Mouse (Mus musculus): ENCODE data around the gene Fscn1. TPM values are rescaled to one million over a fixed set of nuclear protein-coding genes. Genes with fewer than 3 reads are reported as not detected.

Gene Fscn1
- polyA plus RNA-seq, 1 experiment, result 583 TPM

- no peak for TF ChIP-seq USF1 (IDR thresholded peaks at IDR 0.05; ENCODE audit: low read depth)
- no peak for TF ChIP-seq CTCF (IDR thresholded peaks at IDR 0.05; ENCODE audit: control insufficient read depth, insufficient read depth, insufficient read length)
- TF ChIP-seq MYOD1 (IDR thresholded peaks at IDR 0.05; ENCODE audit: control insufficient read depth, insufficient read length, low read depth), result no peak
- TF ChIP-seq MYOG (IDR thresholded peaks at IDR 0.05; ENCODE audit: control insufficient read depth, extremely low read depth, insufficient read length), result no peak
- no peak for TF ChIP-seq FOSL1 (IDR thresholded peaks at IDR 0.05; ENCODE audit: insufficient read depth, low read length, poor library complexity, severe bottlenecking)
- no peak for TF ChIP-seq MAX (IDR thresholded peaks at IDR 0.05)
- TF ChIP-seq CEBPB (IDR thresholded peaks at IDR 0.05; ENCODE audit: low read depth), result no peak
- H3K27me3 ChIP-seq (ENCODE audit: control insufficient read depth, insufficient read depth, insufficient read length), result no peaks in the 10 kb centered on the region
These were observed 43.5 kb upstream of the Fscn1 start for GRCm38 (mm10) chr5:142916593-142916992.

GRCm38 (mm10) chr5:142917402-142917801 is 42.7 kb upstream of the Fscn1 start:
- Histone ChIP-seq H3K27me3 (ENCODE audit: control insufficient read depth, insufficient read depth, insufficient read length) (no peaks in the 10 kb centered on the region), H3K36me3 (ENCODE audit: control insufficient read depth, insufficient read depth) (no peaks in the 10 kb centered on the region), H3ac (ENCODE audit: control insufficient read depth, insufficient read length, low read depth) (no peak overlapping the region), H3K4me3 (ENCODE audit: insufficient read depth, poor library complexity, severe bottlenecking) (no peak overlapping the region), H3K79me2 (ENCODE audit: control insufficient read depth, insufficient read depth) (no peaks in the 10 kb centered on the region), H3K79me3 (ENCODE audit: low read depth) (no peaks in the 10 kb centered on the region)
- no peak for TF ChIP-seq MYOD1 (IDR thresholded peaks at IDR 0.05; ENCODE audit: control insufficient read depth, insufficient read length, low read depth)
- TF ChIP-seq MAX (IDR thresholded peaks at IDR 0.05), result no peak

More at GRCm38 (mm10) chr5:142916593-142916992, 43.5 kb upstream of the Fscn1 start:
- Histone ChIP-seq H3K36me3 (ENCODE audit: control insufficient read depth, insufficient read depth) (no peaks in the 10 kb centered on the region), H3K4me3 (ENCODE audit: insufficient read depth, poor library complexity, severe bottlenecking) (no peak overlapping the region), H3ac (ENCODE audit: control insufficient read depth, insufficient read length, low read depth) (no peak overlapping the region), H3K79me2 (ENCODE audit: control insufficient read depth, insufficient read depth) (no peaks in the 10 kb centered on the region), H3K79me3 (ENCODE audit: low read depth) (no peaks in the 10 kb centered on the region)

GRCm38 (mm10) chr5:142920311-142921073 is 39.7 kb upstream of the Fscn1 start:
- Histone ChIP-seq H3K36me3 (ENCODE audit: control insufficient read depth, insufficient read depth) (no peaks in the 10 kb centered on the region), H3K27me3 (ENCODE audit: control insufficient read depth, insufficient read depth, insufficient read length) (no peaks in the 10 kb centered on the region), H3K4me3 (ENCODE audit: insufficient read depth, poor library complexity, severe bottlenecking) (no peak overlapping the region), H3ac (ENCODE audit: control insufficient read depth, insufficient read length, low read depth) (no peak overlapping the region), H3K79me2 (ENCODE audit: control insufficient read depth, insufficient read depth) (no peaks in the 10 kb centered on the region), H3K79me3 (ENCODE audit: low read depth) (no peaks in the 10 kb centered on the region)
- TF ChIP-seq MAX (IDR thresholded peaks at IDR 0.05) (peak; percentile 74), MYOG (IDR thresholded peaks at IDR 0.05; ENCODE audit: control insufficient read depth, extremely low read depth, insufficient read length) (no peak), FOSL1 (IDR thresholded peaks at IDR 0.05; ENCODE audit: insufficient read depth, low read length, poor library complexity, severe bottlenecking) (peak; percentile 89), MYOD1 (IDR thresholded peaks at IDR 0.05; ENCODE audit: control insufficient read depth, insufficient read length, low read depth) (peak; percentile 28), USF1 (IDR thresholded peaks at IDR 0.05; ENCODE audit: low read depth) (no peak), CEBPB (IDR thresholded peaks at IDR 0.05; ENCODE audit: low read depth) (peak; percentile 45), CTCF (IDR thresholded peaks at IDR 0.05; ENCODE audit: control insufficient read depth, insufficient read depth, insufficient read length) (no peak)

- no peaks in the 10 kb centered on the region for H3K27me3 ChIP-seq (ENCODE audit: control insufficient read depth, insufficient read depth, insufficient read length)
- H3K36me3 ChIP-seq (ENCODE audit: control insufficient read depth, insufficient read depth), result no peaks in the 10 kb centered on the region
These were observed 39.1 kb upstream of the Fscn1 start for GRCm38 (mm10) chr5:142921074-142921459.

GRCm38 (mm10) chr5:142922251-142922650 is 37.9 kb upstream of the Fscn1 start:
- Histone ChIP-seq H3K36me3 (ENCODE audit: control insufficient read depth, insufficient read depth) (no peaks in the 10 kb centered on the region), H3K79me3 (ENCODE audit: low read depth) (no peaks in the 10 kb centered on the region), H3K4me3 (ENCODE audit: insufficient read depth, poor library complexity, severe bottlenecking) (no peak overlapping the region), H3ac (ENCODE audit: control insufficient read depth, insufficient read length, low read depth) (no peak overlapping the region), H3K79me2 (ENCODE audit: control insufficient read depth, insufficient read depth) (no peaks in the 10 kb centered on the region), H3K27me3 (ENCODE audit: control insufficient read depth, insufficient read depth, insufficient read length) (no peaks in the 10 kb centered on the region)
- TF ChIP-seq MYOG (IDR thresholded peaks at IDR 0.05; ENCODE audit: control insufficient read depth, extremely low read depth, insufficient read length), result no peak
- no peak for TF ChIP-seq MAX (IDR thresholded peaks at IDR 0.05)
- no peak for TF ChIP-seq FOSL1 (IDR thresholded peaks at IDR 0.05; ENCODE audit: insufficient read depth, low read length, poor library complexity, severe bottlenecking)
- no peak for TF ChIP-seq CEBPB (IDR thresholded peaks at IDR 0.05; ENCODE audit: low read depth)
- TF ChIP-seq MYOD1 (IDR thresholded peaks at IDR 0.05; ENCODE audit: control insufficient read depth, insufficient read length, low read depth), result no peak
- TF ChIP-seq CTCF (IDR thresholded peaks at IDR 0.05; ENCODE audit: control insufficient read depth, insufficient read depth, insufficient read length), result no peak
- no peak for TF ChIP-seq USF1 (IDR thresholded peaks at IDR 0.05; ENCODE audit: low read depth)

More at GRCm38 (mm10) chr5:142921074-142921459, 39.1 kb upstream of the Fscn1 start:
- H3K4me3 ChIP-seq (ENCODE audit: insufficient read depth, poor library complexity, severe bottlenecking), result no peak overlapping the region
- no peaks in the 10 kb centered on the region for H3K79me3 ChIP-seq (ENCODE audit: low read depth)
- no peaks in the 10 kb centered on the region for H3K79me2 ChIP-seq (ENCODE audit: control insufficient read depth, insufficient read depth)
- H3ac ChIP-seq (ENCODE audit: control insufficient read depth, insufficient read length, low read depth), result no peak overlapping the region
- TF ChIP-seq MYOG (IDR thresholded peaks at IDR 0.05; ENCODE audit: control insufficient read depth, extremely low read depth, insufficient read length) (no peak), CTCF (IDR thresholded peaks at IDR 0.05; ENCODE audit: control insufficient read depth, insufficient read depth, insufficient read length) (no peak), CEBPB (IDR thresholded peaks at IDR 0.05; ENCODE audit: low read depth) (no peak), MAX (IDR thresholded peaks at IDR 0.05) (no peak), USF1 (IDR thresholded peaks at IDR 0.05; ENCODE audit: low read depth) (no peak), MYOD1 (IDR thresholded peaks at IDR 0.05; ENCODE audit: control insufficient read depth, insufficient read length, low read depth) (no peak), FOSL1 (IDR thresholded peaks at IDR 0.05; ENCODE audit: insufficient read depth, low read length, poor library complexity, severe bottlenecking) (no peak)

All from C2C12 (cell line).